Mouse (Mus musculus) retina, embryonic 14.5 days (tissue): Measurements from ENCODE around the gene Bsg.
"Not testable (repeated sequence)": the region's sequence is repeated elsewhere in the genome, so short reads cannot be mapped to it uniquely, and the experiment has no call there.

Experiments
- DNase-seq: peaks from one replicate; pipeline ENCODE4 v3.0.0-alpha.2; 2015; ENCODE audit warnings: low spot score

Gene Bsg

GRCm38 (mm10) chr10:79735361-79735760, 31.1 kb downstream of the Bsg start:
- no peak for DNase-seq

DNA sequence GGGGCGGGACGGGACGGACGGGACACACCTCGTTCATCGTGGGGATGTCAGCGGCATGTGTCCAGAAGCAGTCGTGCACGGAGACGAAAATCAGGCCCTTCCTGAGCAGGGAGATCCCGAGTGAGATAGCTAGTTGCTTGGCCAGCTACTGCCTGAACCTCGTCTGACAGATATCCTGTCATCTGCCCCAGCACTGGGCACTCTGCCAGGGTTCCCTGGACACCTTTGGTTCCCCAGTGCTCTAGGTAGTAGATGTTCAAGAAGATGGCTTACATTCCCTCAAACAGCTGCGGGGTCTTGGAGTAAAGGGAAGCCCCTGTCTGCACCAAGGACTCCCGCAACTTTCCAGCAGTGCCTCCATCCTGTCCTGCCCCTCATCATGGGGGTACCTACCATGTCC, 32.4 kb downstream of the Bsg start:
- no peak for DNase-seq

DNA sequence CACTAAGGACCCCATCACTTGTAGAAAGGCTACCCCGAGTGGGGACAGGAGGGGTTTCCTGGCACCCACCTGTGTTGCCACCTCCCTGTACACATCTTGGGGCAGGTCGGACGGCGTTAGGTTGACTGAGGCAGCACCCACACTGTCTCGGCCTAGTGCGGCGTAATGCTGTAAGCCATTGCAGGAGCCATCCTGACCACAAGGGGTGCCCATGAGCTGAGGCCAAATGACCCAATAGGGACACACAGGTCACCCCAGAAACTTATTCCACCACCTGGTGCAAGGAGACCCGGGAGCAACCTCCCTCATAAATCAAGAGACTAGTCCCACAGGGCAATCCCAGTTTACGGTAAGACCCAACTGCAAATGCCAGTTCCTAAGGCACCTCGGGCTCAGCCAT, 34.0 kb downstream of the Bsg start:
- DNase-seq, result peak; percentile 42

GRCm38 (mm10) chr10:79739234-79739633, 34.9 kb downstream of the Bsg start:
- DNase-seq, result no peak

- DNase-seq, result peak; percentile 58
Observed at GRCm38 (mm10) chr10:79740863-79741262, 36.6 kb downstream of the Bsg start.

DNA sequence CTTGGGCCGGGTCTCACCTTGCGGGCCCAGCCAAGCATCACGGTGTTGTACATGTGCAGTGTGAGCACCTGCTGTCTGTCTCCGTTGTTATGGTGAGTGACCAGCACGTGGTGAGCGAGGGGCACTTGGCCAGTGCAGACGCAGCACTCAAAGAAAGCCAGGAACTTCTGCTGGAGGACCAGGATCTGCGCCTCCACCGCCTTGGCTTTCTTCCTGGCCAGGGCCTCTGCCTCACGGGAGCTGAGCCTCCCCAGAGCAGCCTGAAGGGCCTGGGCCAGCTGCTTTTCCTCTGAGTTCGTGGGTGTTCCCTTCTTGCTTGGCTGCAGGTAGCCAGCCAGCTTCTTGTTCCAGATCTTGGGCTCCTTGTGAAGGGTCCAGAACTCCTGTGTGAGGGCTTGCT, 38.9 kb downstream of the Bsg start:
- DNase-seq, result no peak

GRCm38 (mm10) chr10:79743650-79744365, 39.5 kb downstream of the Bsg start:
- no peak for DNase-seq

- no peak for DNase-seq
Observed at GRCm38 (mm10) chr10:79745411-79745810, 41.1 kb downstream of the Bsg start.

GRCm38 (mm10) chr10:79745898-79746773, 41.8 kb downstream of the Bsg start, which contains the start of gene Polrmt:
Gene Polrmt (minus strand): TSS chr10:79746581.
- peak; percentile 99 for DNase-seq

- no peak for DNase-seq
Observed at GRCm38 (mm10) chr10:79746774-79747151, 42.5 kb downstream of the Bsg start.

DNA sequence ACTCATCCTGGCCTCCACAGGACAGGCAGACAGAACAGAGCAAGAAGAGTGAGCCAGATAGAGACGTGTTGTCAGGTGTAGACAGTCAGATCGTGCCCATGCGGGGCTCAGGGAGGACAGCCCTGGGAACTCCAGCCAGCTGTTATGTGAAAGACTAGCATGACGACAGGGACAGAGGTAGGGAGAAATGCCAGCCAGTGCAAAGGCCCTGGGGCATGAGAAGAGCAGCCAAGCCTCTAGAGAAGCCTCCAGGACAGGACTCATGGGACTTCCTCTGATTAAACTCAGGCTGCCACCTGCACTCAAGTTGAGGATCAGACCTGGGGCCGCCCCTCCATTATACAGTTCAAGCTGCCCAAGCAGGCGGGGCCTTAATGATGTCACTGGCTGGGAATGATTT, 44.2 kb downstream of the Bsg start:
- DNase-seq, result no peak

DNA sequence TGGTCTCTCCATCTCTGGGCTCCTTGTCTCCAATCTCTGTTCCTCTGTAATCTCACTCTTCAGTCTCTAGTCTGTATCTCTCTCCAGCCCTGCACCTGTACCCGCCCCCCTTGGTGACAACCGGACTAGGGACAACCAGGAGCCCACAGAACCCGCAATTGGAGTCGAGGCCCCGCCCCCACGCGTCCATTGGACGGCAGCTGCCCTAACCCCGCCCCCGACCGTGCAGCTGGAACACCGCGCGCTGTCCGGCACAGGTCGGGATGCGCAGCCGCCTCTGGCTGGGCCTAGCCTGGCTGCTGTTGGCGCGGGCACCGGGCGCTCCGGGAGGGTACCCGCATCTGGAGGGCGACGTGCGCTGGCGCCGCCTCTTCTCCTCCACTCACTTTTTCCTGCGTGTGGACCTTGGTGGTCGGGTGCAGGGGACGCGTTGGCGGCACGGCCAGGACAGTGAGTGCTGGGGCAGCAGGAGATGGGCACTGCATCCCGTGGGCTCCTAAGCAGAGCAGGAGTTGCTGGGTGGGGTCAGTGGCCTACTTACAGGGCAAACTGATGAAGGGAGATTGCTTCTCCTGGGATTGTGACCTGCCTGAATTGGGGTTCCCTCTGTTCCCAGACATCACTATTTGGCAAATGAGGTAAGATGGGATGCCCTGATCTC, 50.7 kb downstream of the Bsg start, which contains the start of gene Fgf22:
Gene Fgf22, plus strand, starts transcription at position 221 of the 661 bp plus-strand sequence.
- peak; percentile 80 for DNase-seq

- no peak for DNase-seq
Observed at GRCm38 (mm10) chr10:79755854-79756253, 51.6 kb downstream of the Bsg start.

DNA sequence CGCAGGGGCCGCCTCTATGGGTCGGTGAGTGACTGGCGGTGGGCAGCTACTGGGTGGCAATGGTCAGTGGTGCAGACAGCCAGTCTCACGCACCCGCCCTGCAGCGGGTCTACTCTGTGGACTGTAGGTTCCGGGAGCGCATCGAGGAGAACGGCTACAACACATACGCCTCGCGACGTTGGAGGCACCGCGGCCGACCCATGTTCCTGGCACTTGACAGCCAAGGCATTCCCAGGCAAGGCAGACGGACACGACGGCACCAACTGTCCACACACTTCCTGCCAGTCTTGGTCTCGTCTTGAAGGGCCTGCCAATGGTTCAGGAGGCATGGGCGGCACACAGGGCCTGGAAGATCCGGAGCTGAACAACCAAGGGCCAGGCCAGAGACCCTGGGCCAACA, 52.4 kb downstream of the Bsg start:
- DNase-seq, result no peak

DNA sequence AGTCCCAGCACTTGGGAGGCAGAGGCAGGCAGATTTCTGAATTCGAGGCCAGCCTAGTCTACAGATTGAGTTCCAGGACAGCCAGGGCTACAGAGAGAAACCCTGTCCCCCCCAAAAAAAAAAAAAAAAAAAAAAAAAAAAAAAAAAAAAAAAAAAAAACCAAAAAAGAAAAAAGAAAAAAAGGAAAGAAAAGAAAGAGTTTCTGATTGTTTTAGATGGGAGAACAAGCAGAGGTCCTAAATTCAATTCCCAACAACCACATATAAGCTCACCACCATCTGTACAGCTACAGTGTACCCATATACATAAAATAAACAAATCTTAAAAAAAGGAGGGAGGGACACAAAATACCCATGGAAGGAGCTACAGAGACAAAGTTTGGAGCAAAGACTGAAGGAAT, 55.4 kb downstream of the Bsg start:
- DNase-seq, result not testable (repeated sequence)

GRCm38 (mm10) chr10:79760603-79761143, 56.4 kb downstream of the Bsg start:
- DNase-seq, result no peak
